Mouse (Mus musculus): ENCODE data around the gene Rab20.
"Not testable (repeated sequence)": the region's sequence is repeated elsewhere in the genome, so short reads cannot be mapped to it uniquely, and the experiment has no call there.

Rab20 gene

GRCm38 (mm10) chr8:11479591-11479990, 1.1 kb upstream of the Rab20 start:
- DNase-seq = no peak

DNA sequence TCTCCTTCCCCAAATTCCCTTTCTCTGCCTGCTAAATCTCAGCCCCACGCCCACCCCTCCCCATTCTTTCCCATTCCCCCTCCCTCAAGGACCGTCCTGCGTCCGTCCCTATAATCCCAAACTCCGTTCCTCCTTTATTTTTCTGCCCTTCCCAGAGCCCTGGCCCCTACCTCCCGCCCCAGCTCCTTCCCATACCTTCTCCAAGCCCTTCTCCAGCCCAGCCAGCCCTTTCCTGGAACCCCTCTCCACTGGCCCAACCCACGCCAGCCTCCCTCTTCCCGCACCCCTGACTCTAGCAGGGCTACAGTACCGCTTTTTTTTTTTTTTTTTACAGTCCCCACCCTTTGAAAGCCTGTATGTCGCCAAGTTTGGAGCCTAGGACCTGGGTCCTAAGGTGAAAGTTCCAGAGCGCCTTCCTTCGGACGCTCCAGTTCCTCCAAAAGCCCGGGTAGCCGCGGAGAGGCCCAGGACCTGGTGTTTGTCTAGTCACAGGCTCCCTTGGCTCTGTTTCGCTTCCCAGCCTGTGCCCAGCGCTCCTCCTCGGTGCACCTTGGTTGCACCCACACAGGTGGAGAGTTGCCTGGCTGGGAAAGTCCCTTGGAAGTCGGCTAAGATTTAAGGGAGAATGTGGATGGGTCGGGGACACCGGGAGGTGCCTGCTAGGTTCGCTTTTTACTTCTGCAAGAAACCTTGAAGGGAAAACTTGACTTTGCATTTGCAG, 457 bp upstream of the Rab20 start:
- DNase-seq = no peak

DNA sequence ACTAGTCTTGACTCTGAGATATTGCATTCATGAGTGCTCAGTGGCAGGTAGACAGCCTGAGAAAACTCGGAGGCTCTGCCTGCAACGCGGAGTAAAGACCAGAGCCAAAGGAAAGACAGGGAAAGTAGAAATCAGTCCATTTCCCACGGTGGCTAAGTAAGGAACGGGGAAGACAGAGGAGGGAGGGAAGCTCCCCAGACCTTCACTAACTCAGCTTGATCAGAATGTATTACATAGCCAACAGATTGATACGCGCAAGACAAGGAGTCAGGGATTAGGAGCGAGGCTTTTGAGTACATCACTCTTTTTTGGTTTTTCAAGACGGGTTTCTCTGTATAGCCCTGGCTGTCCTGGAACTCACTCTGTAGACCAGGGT, 1.3 kb downstream of the Rab20 start:
- DNase-seq = no peak

GRCm38 (mm10) chr8:11476338-11477177, 2.0 kb downstream of the Rab20 start:
- DNase-seq = no peak

DNA sequence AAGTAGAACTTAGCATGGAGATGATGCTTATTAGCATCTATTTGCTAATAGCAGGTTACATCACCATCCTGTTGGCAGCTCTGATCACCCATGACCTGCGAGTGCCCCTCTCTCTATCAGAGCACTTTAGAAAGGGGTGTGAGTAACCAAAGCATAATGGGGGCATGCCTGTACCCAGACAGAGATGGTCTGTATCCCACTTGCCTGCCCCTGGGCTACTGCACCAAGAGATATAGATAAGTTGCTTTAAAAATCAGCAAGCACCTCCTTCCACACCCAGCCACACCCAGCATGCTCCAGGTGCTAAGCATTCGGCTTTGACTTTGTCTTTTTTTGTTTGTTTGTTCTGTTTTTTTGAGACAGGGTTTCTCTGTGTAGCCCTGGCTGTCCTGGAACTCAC, 2.6 kb downstream of the Rab20 start:
- no peak for DNase-seq

- no peak for DNase-seq
These were observed 3.1 kb downstream of the Rab20 start for GRCm38 (mm10) chr8:11475397-11475796.

- no peak for DNase-seq
These were observed 5.4 kb downstream of the Rab20 start for GRCm38 (mm10) chr8:11473072-11473471.

- DNase-seq = no peak
These were observed 7.2 kb downstream of the Rab20 start for GRCm38 (mm10) chr8:11471309-11471708.

DNA sequence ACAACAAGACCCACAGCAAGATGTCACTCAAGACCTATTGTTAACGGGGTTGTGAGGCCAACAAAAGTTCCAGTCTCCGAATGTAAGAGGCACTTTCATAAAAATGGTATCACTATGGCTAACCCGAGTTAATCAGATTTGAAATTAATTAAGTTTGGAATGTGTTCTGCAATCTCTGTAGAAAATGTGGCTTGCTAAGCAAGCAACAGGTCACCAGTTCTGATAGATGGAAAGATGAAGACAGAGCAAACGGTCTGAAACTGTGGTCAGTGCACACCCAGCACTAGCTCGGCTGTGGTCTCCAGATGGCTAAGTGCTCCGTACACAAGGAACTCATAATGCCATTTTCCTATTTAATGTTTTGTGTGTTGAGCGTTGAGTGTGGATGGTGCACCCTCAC, 7.8 kb downstream of the Rab20 start:
- no peak for DNase-seq

DNA sequence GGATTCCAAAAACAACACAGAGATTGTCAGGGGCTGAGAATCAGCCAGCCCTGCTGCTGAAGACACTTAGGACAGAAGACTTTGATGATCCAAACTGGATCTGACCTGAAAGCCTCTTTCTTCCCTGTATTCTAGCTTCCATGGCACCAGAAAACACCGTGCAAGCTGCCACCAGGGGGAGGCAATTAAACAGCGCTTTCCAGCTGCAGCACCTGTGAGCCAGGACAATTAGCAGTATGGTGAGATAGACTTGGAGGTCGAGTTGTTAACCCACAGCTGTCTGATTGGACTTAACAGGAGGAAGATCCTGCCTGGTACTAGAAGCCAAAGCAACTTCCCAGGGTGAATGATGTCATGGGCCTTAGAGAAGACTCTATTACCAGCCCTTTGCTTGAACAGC, 9.4 kb downstream of the Rab20 start:
- DNase-seq = peak in 1 of 2 experiments; percentile 38

- not testable (repeated sequence) for DNase-seq
These were observed 12.0 kb downstream of the Rab20 start for GRCm38 (mm10) chr8:11466528-11466927.

DNA sequence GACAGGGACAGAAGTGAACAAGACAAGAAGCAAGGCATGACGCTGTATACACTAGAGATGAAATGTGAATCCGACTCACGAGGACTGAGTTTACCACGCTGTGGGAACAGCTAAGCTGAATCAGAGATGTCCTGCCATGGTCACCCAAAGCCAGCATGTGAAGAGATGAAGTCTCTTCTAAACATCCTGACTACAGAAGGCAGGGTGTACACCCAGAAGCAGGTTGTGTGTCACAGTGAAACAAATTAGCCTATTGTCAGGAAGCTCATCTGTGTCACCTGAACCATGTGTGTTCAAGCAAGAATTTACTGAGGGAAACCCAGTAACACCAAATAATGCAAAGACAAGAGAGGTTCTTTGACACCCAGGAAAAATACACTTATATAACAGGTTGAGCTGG, 12.9 kb downstream of the Rab20 start:
- DNase-seq = no peak

GRCm38 (mm10) chr8:11464707-11464964, 13.9 kb downstream of the Rab20 start:
- no peak for DNase-seq

DNA sequence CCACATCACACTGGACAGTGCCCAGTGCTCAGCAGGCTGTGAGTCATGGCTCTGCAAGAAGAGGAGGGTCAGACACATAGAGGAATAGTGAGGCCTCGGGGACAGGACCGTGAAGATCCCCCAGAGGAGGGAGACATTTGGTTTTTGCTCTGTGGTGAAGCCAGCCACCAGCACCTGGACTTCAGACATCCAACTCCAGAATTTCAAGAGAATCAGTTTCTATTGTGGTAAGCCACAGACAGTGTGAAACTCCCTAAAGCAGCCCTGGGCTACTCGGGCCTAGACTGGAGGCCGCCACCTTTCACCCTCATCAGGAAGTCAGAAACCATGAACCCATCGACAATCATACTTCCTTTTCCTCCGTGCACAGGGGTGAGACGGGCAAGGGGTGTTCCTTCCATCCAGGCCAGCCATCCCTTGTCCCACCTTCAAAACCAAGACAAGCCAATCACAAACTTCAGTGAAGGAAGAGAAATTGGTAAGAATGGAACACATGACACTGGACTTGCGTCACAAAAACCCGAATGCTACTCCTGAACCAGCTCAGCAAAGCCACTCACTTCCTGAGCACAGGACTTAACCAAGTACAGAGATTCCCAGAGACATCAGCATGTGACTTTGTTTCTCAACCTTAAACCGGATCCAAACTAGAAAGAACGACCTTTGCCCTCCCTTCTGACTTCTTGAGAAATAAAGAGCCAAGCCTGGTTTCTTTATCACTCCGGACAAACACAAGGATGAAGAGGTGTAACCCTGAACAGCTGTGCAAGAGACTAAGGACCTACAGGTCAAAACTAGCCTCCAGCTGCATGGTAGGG, 14.4 kb downstream of the Rab20 start:
- peak; percentile 33 to 37 for DNase-seq

DNA sequence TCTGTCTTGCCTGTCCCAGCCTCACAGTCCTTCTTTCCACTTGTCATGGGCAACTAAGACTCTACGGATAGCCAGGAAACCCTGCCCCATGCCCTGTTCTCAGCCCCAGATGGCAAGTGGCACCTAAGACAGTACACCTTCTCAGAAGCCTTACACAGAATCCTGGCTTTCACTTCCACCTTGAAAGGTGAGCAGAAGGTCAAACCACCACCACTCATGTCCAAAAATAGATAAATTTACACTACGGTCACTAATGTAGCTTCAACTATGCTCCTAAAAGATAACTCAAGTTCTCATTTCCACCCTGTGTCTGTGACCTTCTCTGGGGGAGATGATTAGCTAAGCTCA, 15.0 kb downstream of the Rab20 start:
- no peak for DNase-seq

DNA sequence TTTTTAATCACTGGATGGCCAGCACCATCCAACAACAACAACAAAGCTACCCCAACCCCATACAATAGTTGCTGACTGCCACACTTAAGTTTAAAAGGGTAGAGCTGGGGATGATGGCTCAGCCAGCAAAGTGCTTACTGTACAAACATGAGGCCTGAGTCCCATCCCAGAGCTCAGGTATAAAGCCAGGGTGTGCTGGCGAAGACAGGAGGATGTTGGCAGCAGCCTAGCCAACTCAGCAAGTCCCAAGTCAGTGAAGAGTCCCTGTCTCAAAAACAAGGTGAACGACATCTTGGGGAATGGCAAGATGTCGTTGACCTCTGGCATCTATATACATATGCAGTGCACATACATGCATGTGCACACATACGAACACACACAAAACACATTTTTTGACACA, 15.9 kb downstream of the Rab20 start:
- no peak for DNase-seq

DNA sequence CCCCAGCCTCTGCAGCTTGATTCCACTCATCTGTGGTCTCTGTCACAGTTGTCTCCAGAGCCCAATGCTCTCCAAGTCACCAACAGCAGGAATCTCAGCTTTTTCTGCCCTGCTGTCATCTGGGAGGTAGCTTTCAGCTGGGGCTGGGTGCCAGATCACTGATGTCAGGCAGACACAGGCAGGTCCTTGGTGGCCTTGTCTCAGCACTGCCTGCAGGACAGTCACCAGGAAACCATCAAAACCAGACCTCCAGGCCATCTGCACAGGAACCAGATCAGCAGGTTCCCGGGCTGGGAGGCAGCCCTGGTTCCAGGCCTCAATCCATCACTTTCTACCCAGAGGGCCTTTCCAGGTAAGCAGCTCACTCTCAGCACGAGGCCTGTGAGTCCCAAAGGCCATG, 16.7 kb downstream of the Rab20 start:
- DNase-seq = no peak

DNA sequence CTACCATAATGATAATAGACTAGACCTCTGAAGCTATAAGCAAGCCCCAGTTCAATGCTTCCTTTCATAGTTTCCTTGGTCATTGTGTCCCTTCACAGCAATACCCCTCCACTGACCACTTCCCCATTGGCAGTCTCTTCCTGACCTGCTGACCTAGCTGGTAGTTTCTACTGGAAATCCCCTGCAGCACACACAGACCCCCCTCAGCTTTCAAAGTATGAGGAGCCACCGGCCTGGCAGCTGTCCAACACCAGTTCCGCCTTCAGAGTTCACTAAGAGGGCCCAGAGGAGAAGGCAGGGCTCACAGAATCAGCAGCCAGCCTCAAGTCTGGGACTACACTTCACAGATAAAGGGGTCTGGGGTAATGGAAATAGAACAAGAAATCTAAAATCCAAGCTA, 17.6 kb downstream of the Rab20 start:
- DNase-seq = peak; percentile 53 to 56

- DNase-seq = no peak
These were observed 19.5 kb downstream of the Rab20 start for GRCm38 (mm10) chr8:11459016-11459415.

DNA sequence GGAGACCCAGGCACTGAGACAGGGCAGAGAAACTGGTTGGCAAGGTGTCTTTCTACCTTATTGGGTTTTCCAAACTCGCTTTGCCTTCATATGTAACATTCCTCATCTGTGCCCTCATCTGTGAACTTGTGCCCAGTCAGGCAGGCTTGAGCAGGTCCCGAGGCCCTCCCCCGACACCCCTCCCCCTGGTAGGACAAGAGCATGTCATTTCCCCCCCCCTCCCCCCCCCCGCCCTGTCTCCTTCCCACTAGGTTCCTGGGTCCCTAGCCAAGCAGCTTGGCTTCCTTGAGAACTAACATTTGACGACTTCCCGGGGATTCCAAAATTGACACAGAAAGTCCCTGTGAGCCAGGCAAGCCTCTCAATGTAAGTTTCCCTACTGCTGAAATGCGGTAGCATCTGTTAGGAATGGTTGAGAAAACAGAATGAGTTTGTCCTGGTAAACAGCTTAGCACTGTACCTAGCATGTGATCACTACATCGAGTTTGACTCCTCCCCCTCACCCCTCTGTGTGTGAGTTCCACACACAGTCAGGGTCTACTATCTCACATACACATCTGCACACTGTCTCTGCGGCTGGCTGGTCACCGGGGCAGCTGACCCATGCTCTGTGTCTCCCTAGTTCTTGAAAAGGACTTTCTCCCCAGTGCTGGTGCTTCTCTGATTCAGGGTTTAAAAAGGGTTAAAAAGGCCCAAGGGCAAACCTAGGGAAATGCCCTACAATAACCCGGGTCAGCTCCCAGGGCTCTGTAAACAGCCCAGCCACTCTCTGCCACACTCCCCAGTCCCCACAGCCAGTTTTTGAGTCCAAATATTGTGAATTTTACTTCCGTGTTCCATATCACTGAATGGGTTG, 20.3 kb downstream of the Rab20 start:
- DNase-seq = no peak

DNA sequence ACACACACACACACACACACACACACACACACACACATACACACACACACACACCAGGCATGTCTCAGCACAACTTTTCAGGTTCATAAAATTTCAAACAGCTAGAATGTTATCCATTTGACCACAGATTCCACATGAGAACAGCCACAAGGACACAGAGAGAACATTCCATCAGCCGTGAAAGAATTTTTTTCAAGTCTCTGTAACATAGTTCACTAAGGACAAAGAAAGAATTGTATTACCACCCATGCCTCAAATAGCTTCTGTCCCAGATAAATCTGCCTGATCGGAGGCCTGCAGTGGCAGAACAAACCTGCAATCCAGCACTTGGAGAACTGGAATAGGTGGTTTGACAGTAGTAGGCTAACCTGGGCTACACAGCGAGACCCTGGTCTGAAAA, 21.2 kb downstream of the Rab20 start:
- DNase-seq = no peak

GRCm38 (mm10) chr8:11454228-11454627, 24.3 kb downstream of the Rab20 start:
- DNase-seq = no peak

DNA sequence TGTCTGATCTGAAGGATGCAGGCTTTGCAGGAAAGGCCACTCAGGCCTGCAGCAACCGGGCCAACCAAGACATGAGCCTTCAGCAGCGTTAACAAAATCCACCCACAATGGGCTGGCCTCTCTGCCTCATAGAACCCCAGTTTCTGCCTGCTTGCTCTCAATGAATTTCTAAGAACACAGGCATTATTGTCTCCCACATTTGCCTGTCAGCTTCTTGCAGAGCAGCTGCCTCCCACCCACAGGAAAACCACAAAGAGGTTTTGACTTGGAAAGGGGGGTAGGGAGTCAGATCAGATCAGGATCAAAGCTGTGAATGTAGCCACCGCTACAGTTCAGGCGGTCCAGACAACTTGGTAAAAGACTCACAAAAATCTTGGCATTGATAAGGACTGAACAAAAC, 25.5 kb downstream of the Rab20 start:
- DNase-seq = no peak
